Mouse (Mus musculus) mature B cell (primary cell): Measurements from ENCODE around the gene Uhmk1.
"Not testable (repeated sequence)": the region's sequence is repeated elsewhere in the genome, so short reads cannot be mapped to it uniquely, and the experiment has no call there.

ENCODE experiments used
- in situ Hi-C: fragments of 300-500 bp; cut with MboI; formaldehyde crosslinking; loops from 2 replicates; pipeline ENCODE4 v1.14.3; 2019

The Uhmk1 gene

DNA sequence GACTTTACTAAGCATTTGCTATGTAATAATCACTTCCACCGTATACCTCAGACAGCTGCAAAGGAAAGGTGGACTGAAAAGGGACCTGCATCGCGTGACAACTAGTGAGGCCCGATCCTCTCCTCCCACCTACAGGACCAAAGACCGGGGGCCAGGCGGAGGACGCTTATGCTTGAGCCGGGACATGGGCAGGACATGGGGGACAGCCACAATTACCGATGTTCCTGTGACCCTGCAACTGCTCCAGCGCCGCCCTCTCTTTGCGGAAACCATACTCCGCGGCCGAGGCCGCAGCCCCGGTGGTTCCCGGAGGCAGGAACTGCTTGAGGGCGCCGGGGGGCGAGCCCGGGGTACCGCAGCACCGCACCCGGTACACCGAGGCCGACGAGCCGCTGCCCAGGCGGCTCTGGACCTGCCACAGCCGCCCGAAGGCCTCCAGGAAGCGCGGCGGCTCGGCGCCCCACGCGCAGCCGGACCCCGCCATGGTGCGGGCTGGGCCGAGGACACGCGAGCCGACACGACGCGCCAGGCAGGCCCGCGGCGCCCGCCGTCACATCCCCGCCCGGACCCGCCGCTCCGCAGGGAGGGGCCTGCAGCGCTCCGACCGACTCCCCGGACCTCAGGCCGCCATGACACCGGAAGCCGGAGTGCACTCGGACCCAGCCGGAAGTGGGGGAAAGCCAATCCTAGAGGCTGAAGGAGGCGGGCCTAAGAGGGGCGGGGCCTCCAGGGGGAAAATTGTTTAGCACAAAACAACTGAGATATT is at the start of gene Uhmk1:
TSS of gene Uhmk1 (minus strand) at position 641 of the 766 bp plus-strand sequence.
- in situ Hi-C loops = loop anchor here (25.0 kb wide), 1 partner anchor 678 kb away; the partner anchor contains the start of gene Nuf2

DNA sequence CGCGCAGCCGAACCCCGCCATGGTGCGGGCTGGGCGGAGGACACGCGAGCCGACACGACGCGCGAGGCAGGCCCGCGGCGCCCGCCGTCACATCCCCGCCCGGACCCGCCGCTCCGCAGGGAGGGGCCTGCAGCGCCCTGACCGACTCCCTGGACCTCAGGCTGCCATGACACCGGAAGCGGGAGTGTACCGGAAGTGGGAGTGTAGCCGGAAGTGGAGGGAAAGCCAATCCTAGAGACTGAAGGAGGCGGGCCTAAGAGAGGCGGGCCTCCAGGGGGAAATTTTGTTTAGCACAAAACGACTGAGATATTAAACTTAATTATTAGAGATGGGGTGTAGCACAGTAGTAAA is 40.3 kb upstream of the Uhmk1 start:
- in situ Hi-C loops = no loop called here

DNA sequence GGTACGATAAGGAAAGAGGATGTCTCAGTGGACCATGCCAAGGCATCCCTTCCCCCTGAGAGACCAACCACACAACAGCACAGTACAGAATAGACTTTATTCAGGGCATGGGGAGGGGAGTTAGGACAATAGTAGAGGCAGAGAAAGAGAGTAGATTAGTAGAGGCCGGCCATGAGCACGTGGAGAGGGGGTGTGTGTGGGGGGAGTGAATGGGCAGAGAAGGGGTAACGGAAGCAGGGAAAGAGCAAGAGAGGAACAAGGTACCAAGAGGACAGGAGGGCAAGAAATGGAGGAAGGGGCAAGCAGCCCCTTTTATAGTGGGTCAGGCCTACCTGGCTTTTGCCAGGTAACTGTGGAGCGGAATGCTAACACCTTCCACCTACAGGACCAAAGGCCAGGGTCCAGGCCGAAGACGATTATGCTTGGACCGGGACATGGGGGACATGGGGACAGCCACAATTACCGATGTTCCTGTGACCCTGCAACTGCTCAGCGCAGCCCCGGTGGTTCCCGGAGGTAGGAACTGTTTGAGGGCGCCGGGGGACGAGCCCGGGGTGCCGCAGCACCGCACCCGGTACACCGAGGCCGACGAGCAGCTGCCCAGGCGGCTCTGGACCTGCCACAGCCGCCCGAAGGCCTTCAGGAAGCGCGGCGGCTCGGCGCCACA is 39.8 kb upstream of the Uhmk1 start:
- in situ Hi-C loops = no loop called here

DNA sequence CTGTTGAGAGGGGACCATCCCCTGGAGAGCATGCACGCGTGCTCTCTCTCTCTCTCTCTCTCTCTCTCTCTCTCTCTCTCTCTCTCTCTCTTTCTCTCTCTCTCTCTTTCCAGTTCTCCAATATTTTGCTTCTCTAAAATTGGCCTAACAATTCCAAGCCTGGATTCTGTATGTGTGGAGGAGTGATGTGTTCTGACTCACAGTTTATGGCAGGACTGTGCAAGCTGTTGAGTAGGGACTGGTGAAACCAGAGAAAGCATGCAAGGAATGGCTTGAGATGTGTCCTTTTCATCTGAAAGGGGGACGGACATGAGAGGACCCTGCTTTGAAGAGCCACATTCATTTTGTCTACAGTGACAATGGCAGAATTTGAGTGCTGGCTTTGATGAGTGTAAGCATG is 29.8 kb upstream of the Uhmk1 start:
- in situ Hi-C loops = no loop called here

DNA sequence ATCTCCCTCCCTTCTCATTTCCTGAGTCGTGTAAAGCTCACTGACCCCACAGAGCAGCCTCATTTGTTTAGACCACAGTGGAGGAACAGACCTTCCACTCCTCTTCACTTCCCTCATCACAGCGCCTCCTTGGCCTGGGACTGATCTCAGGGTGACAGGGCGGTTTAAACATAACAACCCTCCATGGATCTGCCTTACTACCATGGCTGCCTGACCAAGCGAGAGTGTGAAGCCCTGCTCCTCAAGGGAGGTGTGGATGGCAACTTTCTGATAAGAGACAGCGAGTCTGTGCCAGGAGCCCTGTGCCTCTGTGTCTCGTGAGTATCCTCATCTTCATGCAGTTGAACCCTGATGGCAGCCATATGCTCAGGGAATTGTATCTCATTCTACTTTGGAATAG is 17.5 kb upstream of the Uhmk1 start, which contains the start of gene Sh2d1b2:
TSS of gene Sh2d1b2 (plus strand) at position 62 of the 400 bp plus-strand sequence.
- in situ Hi-C loops = not testable (repeated sequence)

DNA sequence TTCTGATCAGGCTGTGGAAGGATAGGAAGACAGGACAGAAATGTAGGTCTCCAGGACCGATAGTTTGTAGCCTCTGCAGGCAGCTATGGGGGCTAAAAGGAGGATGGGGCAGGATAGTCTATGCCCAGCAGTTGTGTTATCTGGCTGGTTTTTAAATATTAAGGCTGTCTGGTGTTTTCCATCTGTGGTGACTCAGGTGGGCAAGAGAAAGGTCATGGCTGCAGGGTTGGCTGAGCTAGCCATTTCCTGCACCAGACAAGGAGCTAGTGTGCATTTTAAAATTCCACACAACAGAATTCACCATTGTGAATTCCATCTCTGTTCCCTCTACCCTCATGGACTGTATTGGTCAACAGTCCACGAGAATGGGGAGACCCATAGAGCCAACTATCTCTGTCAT is 8.1 kb upstream of the Uhmk1 start:
- in situ Hi-C loops = loop anchor here (25.0 kb wide), 1 partner anchor 686 kb away; the partner anchor contains the start of gene Nuf2

DNA sequence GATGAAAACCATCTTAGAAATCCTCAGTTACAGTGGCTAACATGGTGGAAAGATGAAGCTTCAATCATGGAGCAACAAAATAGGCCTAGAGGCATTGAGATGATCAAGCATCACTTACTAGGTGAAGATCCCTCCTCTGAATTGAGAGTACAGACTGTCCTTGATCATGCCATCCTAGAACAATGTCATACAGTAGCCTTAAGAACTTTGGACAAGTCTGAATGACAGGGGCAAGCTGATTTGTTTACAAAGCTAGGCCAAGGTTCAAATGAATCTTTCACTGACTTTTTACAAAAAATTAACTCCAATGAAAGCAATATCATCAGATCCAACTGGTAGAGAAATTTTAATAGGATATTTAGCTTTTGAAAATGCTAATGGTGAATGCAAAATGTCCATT is 5.2 kb upstream of the Uhmk1 start:
- in situ Hi-C loops = loop anchor here (25.0 kb wide), 1 partner anchor 683 kb away; the partner anchor contains the start of gene Nuf2

DNA sequence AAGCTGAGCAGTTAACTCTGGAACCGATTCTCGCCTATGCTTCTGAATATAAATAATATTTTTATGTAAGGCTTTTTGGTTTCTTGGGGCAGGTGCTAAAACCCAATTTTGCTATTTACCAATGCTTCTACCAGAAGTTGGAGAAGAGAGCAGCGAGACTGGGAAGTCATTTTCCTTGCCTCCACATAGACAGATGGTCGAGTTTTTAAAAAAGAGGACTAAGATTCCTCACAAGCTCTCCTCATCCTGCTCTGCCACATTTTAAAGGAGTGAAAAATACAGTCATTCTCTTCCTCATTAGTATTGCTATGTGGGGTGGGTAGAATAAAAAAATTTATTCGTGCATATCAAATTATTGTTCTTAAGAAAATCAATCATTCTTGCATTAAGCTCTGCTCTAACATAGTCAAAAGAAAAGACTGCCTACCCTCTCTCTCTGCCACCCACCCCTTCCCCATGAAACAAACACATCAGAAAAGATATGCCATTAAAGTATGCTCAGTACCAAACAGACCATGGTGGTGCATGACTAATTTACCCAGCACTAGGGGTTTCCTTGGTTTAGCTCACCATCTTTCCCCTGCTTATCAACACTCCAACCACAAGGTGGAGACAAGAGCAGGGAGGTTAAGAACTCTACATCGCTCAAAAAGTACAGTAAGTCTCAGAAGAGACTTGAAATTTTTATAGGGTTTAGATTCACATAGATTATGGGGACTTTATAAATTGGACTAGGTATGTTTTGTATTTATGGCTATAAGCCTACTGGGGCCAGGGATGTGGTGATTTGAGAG is 3.1 kb upstream of the Uhmk1 start:
- in situ Hi-C loops = loop anchor here (25.0 kb wide), 1 partner anchor 681 kb away; the partner anchor contains the start of gene Nuf2

DNA sequence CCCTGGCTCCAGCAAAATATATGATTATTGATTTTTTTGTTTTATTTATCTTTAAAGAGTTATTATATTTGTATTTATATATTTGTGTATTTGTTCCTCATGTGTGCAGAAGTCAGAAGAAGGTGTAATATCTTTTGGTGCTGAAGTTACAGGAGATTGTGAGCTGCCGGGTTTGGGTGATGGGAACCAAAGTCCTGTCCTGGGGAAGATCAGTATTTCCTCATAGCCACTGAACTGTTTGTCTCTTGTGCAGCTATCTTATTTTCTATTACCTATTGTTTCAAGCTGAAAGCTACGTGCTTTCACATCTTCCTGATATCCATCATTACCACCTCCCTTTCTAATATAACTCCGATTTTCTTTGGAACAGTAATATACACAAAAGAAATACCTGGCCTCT is 393 bp upstream of the Uhmk1 start:
- in situ Hi-C loops = loop anchor here (25.0 kb wide), 1 partner anchor 678 kb away; the partner anchor contains the start of gene Nuf2

DNA sequence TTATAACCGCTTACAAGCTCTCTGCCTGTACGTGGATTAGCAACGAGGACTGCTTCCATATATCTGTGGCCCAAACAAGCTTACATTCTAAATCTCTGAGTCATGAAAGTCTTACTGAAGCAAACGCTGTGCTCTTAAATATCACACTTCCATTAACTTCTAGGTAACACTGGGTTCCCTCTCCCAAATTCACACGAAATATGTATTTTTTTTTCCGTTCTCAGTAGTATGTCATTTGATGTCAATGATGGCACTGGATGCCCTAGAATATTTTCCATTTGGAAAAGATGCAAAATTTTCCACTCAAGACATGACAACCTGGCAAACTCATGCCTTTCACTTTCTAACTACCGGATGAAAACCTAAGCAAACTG is 827 bp downstream of the Uhmk1 start:
- in situ Hi-C loops = loop anchor here (25.0 kb wide), 1 partner anchor 677 kb away; the partner anchor contains the start of gene Nuf2

DNA sequence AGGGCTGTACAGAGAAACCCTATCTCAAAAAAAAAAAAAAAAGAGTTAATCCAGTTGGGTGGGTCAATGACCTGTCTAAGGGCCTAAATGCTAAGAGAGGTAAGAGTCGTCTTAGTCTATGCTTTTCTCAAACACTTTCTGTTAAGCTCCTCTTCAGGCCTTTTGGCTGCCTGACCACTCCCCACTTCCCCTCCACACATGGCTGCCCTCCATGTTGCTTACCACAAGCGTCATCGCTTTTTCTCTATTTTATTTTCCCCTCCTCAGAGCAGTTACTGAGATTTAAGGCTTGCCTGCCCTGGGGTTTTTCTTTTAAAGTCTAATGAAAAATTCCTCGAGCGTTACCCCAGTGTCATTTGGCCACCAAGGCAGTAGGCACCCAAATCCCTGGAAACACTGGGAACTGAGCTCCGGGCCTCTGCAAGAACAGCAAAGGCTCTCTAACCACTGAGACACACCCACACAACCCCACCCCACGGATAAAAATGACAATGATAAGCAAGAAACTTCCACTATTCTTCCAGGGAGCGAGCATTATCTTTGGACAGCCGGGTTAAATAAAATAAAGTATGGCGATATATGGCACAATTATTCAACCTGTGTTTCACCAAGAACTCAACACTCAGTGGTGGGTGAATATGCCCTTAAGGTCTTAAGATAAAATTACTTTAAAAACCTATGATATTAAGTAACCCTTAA is 1.9 kb downstream of the Uhmk1 start:
- in situ Hi-C loops = loop anchor here (25.0 kb wide), 1 partner anchor 676 kb away; the partner anchor contains the start of gene Nuf2

DNA sequence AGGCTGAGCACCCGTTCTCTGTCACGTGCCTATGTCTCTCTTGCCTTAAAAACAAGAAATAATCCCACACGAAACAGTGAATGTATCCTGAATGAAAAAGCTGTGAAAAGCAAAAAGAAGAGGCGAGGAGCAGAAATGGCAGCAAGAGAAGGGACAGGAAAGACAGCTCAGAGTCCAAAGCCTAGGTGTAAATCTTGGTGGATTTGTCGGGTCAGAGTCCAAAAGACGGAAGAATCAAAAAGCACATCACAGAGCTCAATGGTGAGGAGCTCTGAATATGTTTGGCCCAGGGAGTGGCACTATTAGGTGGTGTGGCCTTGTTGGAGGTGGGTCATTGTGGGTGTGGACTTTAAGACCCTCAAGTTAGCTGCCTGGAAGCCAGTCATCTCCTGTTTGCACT is 8.8 kb downstream of the Uhmk1 start:
- in situ Hi-C loops = loop anchor here (25.0 kb wide), 1 partner anchor 669 kb away; the partner anchor contains the start of gene Nuf2

DNA sequence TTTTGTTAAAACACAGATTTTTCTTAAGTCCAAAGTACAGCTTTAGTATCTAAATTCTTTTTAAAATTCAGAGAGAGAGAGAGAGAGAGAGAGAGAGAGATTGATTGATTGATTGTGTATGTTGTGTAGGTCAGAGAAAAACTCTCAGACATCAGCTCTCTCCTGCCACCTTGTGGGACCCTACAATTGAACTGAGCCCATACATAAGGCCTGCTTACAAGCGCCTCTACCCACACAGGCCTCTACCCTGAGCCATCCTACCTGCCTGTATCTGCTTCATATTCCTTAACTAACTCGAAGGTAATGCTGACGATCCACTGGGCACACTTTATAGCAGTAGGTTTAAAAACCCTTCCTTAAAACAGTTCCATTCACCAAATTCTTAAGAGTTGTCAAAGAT is 14.8 kb downstream of the Uhmk1 start:
- in situ Hi-C loops = loop anchor here (25.0 kb wide), 1 partner anchor 663 kb away; the partner anchor contains the start of gene Nuf2

DNA sequence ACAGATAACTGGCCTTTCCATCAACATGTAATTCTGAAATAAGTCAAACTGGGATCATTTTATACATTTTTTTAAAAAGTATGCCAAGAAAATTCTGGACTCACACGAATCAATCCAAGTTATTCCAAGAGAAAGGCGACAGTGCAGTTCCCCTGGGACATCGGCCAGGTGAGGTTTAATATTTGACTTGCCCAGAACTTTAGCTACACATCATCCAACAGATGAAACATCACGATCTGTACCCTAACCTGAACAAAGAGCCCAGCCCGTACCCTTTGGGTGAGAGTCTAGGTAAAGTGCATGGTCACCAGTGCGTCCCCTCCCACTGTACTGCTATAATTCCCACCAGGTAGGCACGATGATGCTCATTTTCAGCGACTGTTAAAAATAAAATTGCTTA is 19.0 kb downstream of the Uhmk1 start:
- in situ Hi-C loops = no loop called here

DNA sequence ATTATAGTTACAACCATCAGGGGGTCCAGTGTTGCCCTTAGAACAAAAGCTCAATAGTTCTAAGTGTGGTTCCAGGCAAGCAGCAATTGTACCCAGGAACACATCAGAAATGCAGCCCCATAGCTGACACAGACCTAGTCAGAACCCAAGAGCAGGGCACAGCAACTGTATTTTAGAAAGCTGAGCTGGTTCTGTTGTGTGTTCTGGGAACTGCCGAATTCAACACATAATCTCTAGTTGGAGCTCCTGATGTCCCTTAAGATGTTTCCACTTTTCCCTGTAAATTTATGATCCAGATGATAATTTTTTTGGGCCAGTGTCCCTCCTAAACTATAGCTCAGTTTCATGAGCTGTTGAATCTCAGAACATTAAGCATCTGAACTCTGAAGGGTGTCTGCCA is 23.3 kb downstream of the Uhmk1 start:
- in situ Hi-C loops = no loop called here

DNA sequence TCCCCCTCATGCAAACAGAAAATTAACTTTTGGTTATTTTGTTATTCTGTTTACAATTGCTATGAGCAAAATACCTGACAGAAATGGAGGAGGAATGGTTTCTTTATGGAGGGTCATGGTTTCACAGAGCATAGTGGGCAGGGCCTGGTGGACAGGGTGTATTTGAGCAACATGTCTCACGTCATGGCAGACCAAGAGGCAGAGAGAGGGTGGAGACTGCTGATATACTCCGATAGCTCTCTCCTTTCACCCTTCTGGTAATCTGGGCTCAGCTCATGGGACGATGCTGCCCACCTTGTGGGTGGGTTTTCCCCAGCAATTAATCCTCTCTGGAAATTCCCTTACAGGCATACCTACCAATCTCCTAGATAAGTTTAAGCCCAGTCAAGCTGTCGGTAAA is 25.0 kb downstream of the Uhmk1 start:
- in situ Hi-C loops = no loop called here

DNA sequence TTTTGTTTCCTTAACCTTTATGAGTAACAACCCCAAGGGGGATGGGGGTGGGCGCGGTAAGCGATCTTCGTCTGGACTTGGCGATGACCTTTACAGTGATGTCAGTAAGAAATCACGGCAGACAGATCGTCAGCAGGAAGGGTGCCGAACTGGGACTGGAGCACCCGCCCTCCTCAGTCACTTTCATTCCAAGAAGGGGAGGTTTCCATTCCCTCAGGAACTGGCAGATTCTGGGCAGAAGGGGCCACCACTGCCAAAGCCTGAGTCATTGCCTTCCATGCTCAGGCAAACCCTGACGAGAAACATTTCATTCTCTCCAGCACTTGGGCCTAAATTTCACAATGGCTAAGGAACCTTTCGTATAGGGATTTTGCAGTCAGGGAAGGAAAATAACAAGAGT is 26.6 kb downstream of the Uhmk1 start:
- in situ Hi-C loops = no loop called here

DNA sequence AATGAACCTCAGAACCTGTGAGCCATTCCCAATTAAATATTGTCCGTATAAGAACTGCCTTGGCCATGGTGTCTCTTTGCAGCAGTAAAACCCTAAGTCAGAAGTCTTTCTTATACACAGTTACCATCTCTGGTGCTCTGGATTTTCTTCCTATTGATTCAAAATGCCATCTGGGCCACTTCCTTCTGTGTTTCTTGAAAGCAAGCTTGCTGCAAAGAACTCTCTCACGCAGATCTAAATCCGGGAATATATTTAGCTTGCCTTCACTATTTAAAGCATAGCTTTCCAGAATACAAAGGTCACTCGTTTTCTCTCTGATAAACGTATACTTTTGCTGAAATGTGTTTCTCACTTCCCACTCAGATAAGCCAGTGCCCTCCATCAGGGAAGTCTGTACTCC is 28.7 kb downstream of the Uhmk1 start:
- in situ Hi-C loops = no loop called here

DNA sequence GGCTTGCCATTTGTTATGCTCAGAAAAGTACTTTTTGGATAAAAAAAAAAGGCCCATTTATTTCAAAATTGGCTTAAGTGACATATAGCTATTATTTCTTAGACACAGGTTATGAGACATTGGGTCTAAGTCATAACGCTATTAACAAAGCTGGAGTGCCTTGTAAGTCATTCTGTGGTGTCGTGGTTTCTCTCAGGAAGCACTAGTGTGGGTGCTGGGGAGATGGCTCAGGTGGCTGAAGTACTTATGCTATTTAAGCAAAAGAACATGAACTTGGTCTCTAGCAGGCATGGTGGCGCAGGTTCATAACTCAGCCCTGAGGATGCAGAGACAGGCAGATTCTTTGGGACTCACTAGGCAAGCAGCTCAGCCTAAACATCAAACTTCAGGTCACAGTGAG is 30.1 kb downstream of the Uhmk1 start:
- in situ Hi-C loops = no loop called here

DNA sequence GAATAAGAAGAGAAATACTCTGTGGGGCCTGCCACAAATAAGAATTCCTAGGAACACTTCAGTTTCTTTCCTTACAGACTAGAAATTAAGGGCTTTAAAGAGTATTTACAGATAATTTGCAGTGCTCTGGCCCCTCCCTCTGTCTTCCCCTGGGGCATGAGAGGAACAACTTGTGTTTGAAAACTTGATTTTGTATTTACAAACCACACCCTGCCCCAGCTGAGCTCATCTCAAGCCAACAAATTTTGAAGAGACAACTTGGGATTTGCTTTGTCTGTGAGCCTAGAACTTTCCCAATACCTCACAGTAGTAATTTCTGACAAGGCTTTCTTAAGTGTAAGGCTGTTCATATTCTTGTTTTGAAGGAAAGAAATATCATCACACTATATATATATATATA is 32.5 kb downstream of the Uhmk1 start:
- in situ Hi-C loops = no loop called here

DNA sequence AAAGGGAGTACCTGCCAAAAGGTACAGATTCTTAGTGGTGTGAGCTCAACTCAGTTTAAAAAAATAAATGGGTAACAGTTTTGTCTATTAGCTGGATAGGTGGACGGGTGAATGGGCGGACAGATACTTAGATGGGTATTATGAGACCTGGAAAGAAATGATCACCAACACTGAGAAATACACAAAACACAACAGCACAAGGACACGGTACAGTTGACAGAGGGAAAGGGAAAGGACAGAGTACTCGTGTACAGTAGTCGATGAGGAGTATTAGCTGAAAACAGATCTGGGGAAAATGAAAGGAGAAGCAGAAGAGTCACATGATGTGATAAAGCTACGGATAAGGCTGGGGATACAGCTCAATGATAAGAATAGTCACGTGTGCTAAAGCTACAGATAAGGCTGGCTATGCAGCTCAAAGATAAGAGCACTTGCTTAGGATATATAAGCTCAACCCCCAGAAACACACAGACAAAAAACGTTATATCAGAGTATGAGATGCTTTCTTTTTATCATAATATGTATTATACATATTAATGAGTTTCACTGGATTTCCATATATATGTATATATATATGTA is 38.4 kb downstream of the Uhmk1 start:
- in situ Hi-C loops = no loop called here
